Mouse (Mus musculus): ENCODE measurements around the gene Amh. TPM values are rescaled to one million over a fixed set of nuclear protein-coding genes. Genes with fewer than 3 reads are reported as not detected.

The Amh gene
- polyA plus RNA-seq, 1 experiment: not detected

DNA sequence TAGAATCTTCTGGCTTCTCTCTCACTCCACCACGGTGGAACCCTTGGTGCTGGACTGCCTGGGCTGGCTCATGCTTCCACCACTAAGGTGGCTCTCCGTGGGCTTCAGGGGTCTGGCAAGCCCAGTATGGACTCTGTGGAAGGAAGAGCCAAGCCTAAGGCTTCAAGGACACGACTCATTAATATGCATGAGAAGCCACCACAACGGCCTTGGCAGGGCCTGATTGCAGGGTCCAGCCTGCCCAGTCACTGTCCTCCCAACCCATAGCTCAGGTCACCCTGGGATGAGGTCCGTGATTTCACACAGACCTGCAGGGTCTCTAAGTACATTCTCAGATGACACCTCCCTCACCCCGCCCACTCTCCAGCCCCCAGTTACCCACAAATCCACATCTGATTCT lies 34.8 kb downstream of the Amh start:
- H3K4me1 ChIP-seq (ENCODE audit: control insufficient read depth, insufficient read depth, low read length): peaks cover 31% of the 10 kb centered on the region
- H3K4me3 ChIP-seq (ENCODE audit: insufficient read depth, low read depth, low read length): no peak overlapping the region
- WGBS: 66% methylated on average over 6 of the region's 6 CpGs
- TF ChIP-seq POLR2A (IDR thresholded peaks at IDR 0.05; ENCODE audit: insufficient read depth, low read depth, low read length) (no peak), CTCF (IDR thresholded peaks at IDR 0.05; ENCODE audit: insufficient read depth, low read depth, low read length) (no peak)
- no peak overlapping the region for H3K27ac ChIP-seq (ENCODE audit: insufficient read depth, low read depth, low read length)

DNA sequence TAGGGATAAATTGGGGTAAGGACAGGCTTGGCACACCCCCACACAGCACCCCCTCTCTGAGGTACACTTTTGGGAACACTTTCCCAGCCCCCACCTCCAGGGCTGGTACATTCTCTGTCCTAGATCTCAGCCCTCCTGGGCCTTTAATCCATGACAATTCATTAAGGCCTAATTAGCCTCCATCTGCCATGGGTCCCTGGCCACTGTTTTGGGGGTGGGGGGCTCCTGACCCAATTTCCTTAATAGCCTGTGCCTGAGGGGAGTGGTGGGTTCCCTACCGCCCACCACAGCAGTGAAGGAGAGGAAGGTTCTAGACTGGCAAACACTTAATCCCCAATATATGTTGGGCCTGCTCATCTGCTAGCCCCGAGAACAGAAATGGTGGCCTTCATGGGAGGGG lies 36.6 kb downstream of the Amh start:
- WGBS: 86% methylated on average over 2 of the region's 2 CpGs
- TF ChIP-seq POLR2A (IDR thresholded peaks at IDR 0.05; ENCODE audit: insufficient read depth, low read depth, low read length): no peak
- TF ChIP-seq CTCF (IDR thresholded peaks at IDR 0.05; ENCODE audit: insufficient read depth, low read depth, low read length): no peak
- Histone ChIP-seq H3K4me3 (ENCODE audit: insufficient read depth, low read depth, low read length) (no peak overlapping the region), H3K4me1 (ENCODE audit: control insufficient read depth, insufficient read depth, low read length) (peaks cover 46% of the 10 kb centered on the region), H3K27ac (ENCODE audit: insufficient read depth, low read depth, low read length) (no peak overlapping the region)

DNA sequence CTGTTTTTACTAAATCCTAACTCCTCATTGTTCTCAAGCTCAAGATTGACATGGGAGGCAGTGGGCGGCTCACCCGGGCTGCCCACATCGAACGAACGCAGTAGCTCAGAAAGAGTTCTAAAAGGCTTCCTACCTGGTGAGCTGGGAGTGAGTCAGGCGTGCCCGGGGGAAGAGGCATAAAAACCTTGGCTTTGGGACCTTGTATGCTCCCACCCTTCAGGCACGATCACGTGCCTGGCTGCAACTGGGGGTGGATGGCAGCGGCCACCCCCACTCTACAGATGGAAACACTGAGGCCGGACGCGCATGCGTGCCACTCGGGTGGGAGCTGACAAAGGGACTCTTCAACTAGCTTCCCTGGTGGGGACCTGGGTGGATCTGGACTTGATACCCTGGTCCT lies 37.3 kb downstream of the Amh start:
- H3K27ac ChIP-seq (ENCODE audit: insufficient read depth, low read depth, low read length): no peak overlapping the region
- TF ChIP-seq CTCF (IDR thresholded peaks at IDR 0.05; ENCODE audit: insufficient read depth, low read depth, low read length) (no peak), POLR2A (IDR thresholded peaks at IDR 0.05; ENCODE audit: insufficient read depth, low read depth, low read length) (no peak)
- peaks cover 41% of the 10 kb centered on the region for H3K4me1 ChIP-seq (ENCODE audit: control insufficient read depth, insufficient read depth, low read length)
- H3K4me3 ChIP-seq (ENCODE audit: insufficient read depth, low read depth, low read length): no peak overlapping the region
- 77% methylated on average over 15 of the region's 15 CpGs for WGBS

DNA sequence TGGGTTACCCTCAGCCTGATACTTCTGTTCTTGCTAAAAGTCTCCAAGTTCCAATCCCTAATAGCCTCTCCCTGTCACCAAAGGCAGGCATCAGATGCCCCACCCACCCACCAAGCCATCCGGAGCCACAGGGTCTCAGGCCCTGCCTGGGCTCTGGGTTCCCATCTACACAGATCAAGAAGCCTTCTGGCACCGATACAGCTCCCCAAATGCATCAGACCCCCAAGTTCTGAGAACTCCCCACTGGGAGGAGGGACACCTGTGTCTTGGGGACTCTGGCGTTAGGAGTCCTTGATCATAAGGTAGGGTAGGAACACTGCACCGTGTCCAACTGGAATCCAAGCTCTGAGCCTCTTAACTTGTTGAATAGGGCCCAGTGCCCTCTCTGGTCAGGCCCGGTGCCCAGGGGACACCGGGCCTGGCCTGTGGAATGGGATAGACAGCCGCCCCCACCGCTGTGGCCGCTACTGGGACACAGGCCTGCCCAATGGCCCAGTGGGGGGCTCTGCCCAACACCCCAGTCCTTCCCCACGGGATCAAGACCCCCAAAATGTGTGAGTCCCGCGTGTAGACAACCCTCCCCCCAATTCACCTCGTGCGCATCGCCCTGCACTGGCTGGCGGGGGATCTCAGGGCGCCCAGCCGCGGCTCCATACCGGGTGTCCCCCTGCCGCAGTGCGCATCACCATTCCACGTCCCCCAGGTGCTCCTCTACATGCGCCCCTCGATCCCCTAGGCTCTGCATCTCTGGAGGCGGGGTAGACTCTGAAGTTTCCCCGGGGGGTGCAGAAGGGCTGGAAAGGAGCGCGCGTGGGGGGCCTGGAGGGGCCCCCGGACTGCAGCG lies 38.3 kb downstream of the Amh start:
- Histone ChIP-seq H3K4me1 (ENCODE audit: control insufficient read depth, insufficient read depth, low read length) (peaks cover 36% of the 10 kb centered on the region), H3K27ac (ENCODE audit: insufficient read depth, low read depth, low read length) (no peak overlapping the region), H3K4me3 (ENCODE audit: insufficient read depth, low read depth, low read length) (peak overlapping the region; percentile 49)
- WGBS: 7% methylated on average over 32 of the region's 32 CpGs
- TF ChIP-seq CTCF (IDR thresholded peaks at IDR 0.05; ENCODE audit: insufficient read depth, low read depth, low read length) (no peak), POLR2A (IDR thresholded peaks at IDR 0.05; ENCODE audit: insufficient read depth, low read depth, low read length) (no peak)

DNA sequence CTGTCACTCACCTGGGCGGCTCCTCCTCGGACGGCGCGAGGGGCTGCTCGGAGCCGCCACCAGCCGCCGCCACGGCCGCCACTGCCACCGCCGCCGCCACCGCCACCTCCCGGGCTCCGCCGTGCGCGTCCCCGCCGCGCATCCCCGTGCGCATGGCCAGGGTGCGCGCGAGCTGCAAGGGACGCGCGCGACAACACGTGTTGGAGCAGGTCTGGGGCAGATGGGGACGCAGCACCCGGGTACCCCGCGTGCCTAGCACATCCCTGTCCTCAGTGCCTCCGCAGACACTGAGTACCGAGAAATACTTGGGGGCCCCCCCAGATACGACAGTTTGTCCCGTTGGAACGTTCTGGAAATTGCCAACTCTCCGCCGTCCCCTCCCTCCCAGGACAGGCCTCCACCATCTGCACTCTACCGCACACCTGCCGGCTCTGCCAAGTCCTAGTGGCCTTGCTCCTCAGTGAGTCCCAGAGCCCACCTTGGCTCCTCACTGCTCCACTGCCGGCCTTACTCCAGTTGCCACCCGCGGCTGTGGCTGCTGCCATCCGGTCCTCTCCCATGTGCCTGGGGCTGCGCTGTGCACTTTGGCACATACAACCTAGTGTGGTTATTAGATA lies 39.0 kb downstream of the Amh start, which contains the start of gene Lingo3:
TSS of gene Lingo3 (minus strand) at position 109 of the 617 bp plus-strand sequence.
- H3K27ac ChIP-seq (ENCODE audit: insufficient read depth, low read depth, low read length): no peak within 1 kb of the TSS
- H3K4me1 ChIP-seq (ENCODE audit: control insufficient read depth, insufficient read depth, low read length): peaks cover 34% of the 10 kb centered on the region
- WGBS: 4% methylated on average over 51 of the region's 51 CpGs
- H3K4me3 ChIP-seq (ENCODE audit: insufficient read depth, low read depth, low read length): peak within 1 kb of the TSS; percentile 49
- TF ChIP-seq CTCF (IDR thresholded peaks at IDR 0.05; ENCODE audit: insufficient read depth, low read depth, low read length) (no peak), POLR2A (IDR thresholded peaks at IDR 0.05; ENCODE audit: insufficient read depth, low read depth, low read length) (no peak)

DNA sequence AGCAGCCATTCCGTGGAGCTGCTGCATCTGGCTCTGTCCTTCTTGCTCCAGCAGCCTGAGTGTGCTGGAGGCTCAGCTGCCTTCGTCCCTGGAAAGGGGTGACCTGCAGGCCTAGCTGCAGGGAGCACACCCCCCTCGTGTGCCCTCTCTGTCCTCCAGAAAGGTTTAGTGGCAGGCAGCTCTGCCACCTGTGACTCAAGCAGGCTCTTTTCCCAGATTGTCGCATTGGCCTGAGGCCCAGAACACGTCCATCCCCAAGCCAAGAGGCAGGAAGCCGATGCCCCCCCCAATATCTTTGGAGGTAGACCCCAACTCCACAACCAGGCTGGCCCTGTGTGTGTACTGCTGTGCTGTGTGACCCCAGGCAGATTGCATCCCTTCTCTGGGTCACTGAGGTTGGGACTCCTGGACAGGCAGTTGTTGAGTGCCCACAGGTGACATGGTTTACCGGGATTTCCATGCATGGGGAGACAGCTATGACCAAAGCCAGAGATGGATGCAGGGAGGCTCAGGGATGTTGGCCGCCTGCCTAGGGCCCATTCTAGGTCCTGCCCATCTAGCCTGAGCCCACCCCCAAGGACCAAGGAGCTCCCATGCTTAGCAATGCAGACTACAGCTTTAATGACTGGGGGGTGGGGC lies 40.1 kb downstream of the Amh start:
- peaks cover 34% of the 10 kb centered on the region for H3K4me1 ChIP-seq (ENCODE audit: control insufficient read depth, insufficient read depth, low read length)
- H3K4me3 ChIP-seq (ENCODE audit: insufficient read depth, low read depth, low read length): no peak overlapping the region
- whole genome bisulfite sequencing: 56% methylated on average over 8 of the region's 8 CpGs
- no peak overlapping the region for H3K27ac ChIP-seq (ENCODE audit: insufficient read depth, low read depth, low read length)
- TF ChIP-seq POLR2A (IDR thresholded peaks at IDR 0.05; ENCODE audit: insufficient read depth, low read depth, low read length) (no peak), CTCF (IDR thresholded peaks at IDR 0.05; ENCODE audit: insufficient read depth, low read depth, low read length) (no peak)

DNA sequence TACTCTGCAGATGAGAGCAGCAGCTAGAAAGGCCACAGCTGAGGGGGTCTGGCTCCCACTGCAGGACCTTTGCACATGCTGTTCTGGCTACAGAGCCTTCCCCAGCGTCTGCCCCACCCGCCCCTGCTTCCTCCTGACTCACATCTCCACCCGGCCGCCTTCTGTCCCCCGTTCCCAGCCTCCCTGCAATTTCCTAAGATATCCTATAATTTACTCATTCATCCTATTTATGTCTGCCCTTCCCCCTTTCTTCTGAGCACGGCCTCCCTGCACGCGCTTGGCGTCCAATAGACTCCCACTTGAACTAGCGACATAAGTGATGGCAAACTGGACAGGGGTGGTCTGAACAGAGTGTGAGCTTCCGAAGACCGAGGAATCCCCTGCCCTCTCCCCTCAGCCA lies 40.7 kb downstream of the Amh start:
- peaks cover 34% of the 10 kb centered on the region for H3K4me1 ChIP-seq (ENCODE audit: control insufficient read depth, insufficient read depth, low read length)
- TF ChIP-seq CTCF (IDR thresholded peaks at IDR 0.05; ENCODE audit: insufficient read depth, low read depth, low read length) (no peak), POLR2A (IDR thresholded peaks at IDR 0.05; ENCODE audit: insufficient read depth, low read depth, low read length) (no peak)
- WGBS: 24% methylated on average over 12 of the region's 12 CpGs
- no peak overlapping the region for H3K27ac ChIP-seq (ENCODE audit: insufficient read depth, low read depth, low read length)
- no peak overlapping the region for H3K4me3 ChIP-seq (ENCODE audit: insufficient read depth, low read depth, low read length)

DNA sequence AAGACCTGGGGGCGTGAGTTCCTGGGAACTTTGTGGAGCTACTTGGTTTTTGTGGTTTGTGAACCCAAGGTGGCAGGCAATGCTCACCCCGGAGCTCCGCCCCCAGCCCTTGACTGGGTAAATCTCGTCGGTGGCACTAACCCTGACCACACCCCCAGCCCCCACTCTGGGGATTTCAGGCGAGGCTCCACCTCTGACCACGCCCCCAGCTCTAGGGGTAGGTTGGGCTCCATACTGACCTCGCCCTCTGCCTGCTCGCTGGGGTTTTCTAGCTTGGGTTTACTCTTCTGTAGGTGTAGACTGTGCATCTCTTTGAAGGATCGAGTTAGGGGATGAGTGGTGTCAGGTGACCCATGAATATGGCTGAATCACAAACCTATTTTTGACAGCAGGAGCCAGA lies 43.5 kb downstream of the Amh start:
- TF ChIP-seq POLR2A (IDR thresholded peaks at IDR 0.05; ENCODE audit: insufficient read depth, low read depth, low read length): no peak
- TF ChIP-seq CTCF (IDR thresholded peaks at IDR 0.05; ENCODE audit: insufficient read depth, low read depth, low read length): no peak
- peaks cover 34% of the 10 kb centered on the region for H3K4me1 ChIP-seq (ENCODE audit: control insufficient read depth, insufficient read depth, low read length)
- WGBS: 26% methylated on average over 10 of the region's 10 CpGs

More for the DNA sequence above, 43.5 kb downstream of the Amh start:
- no peak overlapping the region for H3K4me3 ChIP-seq (ENCODE audit: insufficient read depth, low read depth, low read length)
- H3K27ac ChIP-seq (ENCODE audit: insufficient read depth, low read depth, low read length): no peak overlapping the region

All from olfactory bulb, adult 2 months (tissue).